8 mouse cellular contexts compared by ENCODE assay signal in genomic region chr19:7056248-7057087, GRCm38 (mm10). TPM values are rescaled to one million over a fixed set of nuclear protein-coding genes. Genes with fewer than 3 reads are reported as not detected.
A peak's percentile ranks its signal among the peaks of the same experiment; 100 is the strongest.
DNase-seq lines count a peak whose midpoint lies in the region; ATAC-seq lines count a peak whose summit lies in the region.

Gene Macrod1 (plus strand): TSS chr19:7056810.

- H3K9ac ChIP-seq in embryonic facial prominence, embryonic 11.5 days (replicated peaks; ENCODE audit: low read length), result peak within 1 kb of the TSS; percentile 68
- H3K9ac ChIP-seq in midbrain, embryonic 12.5 days (replicated peaks), result peak within 1 kb of the TSS; percentile 58

- peak within 1 kb of the TSS; percentile 100 for H3K4me2 ChIP-seq in embryonic facial prominence, embryonic 11.5 days (ENCODE audit: low read depth, low read length)
- peak within 1 kb of the TSS; percentile 100 for H3K4me2 ChIP-seq in midbrain, embryonic 12.5 days (replicated peaks)

- under 1% methylated on average over 65 of the region's 72 CpGs for WGBS in embryonic facial prominence, embryonic 11.5 days
- WGBS in limb, embryonic 10.5 days, result under 1% methylated on average over 72 of the region's 72 CpGs
- 2% methylated on average over 72 of the region's 72 CpGs for WGBS in midbrain, embryonic 12.5 days

- H3K9me3 ChIP-seq in embryonic facial prominence, embryonic 11.5 days (replicated peaks; ENCODE audit: control insufficient read depth, low read length), result no peaks in the 10 kb centered on the region
- no peaks in the 10 kb centered on the region for H3K9me3 ChIP-seq in limb, embryonic 10.5 days (replicated peaks)
- H3K9me3 ChIP-seq in midbrain, embryonic 12.5 days, result no peaks in the 10 kb centered on the region

- peaks cover 6% of the 10 kb centered on the region for H3K4me1 ChIP-seq in embryonic facial prominence, embryonic 11.5 days (ENCODE audit: control insufficient read depth, insufficient read depth, low read length)
- peaks cover 26% of the 10 kb centered on the region for H3K4me1 ChIP-seq in limb, embryonic 10.5 days
- peaks cover 22% of the 10 kb centered on the region for H3K4me1 ChIP-seq in midbrain, embryonic 12.5 days

- peak; percentile 71 to 80 for DNase-seq in urinary bladder, adult 18-20 months (ENCODE audit: low spot score in 2 of 2)
- DNase-seq in urinary bladder, postnatal 10 days (ENCODE audit: low spot score), result no peak
- DNase-seq in embryonic facial prominence, embryonic 11.5 days (ENCODE audit: low spot score), result peak; percentile 78
- DNase-seq in heart, adult 11 months, result peak; percentile 99
- DNase-seq in kidney, adult 18-20 months, result peak; percentile 88
- peak; percentile 79 for DNase-seq in limb, embryonic 10.5 days (ENCODE audit: low spot score)
- peak; percentile 63 to 81 for DNase-seq in spleen, postnatal 10 days (ENCODE audit: low spot score in 2 of 2)

- H3K27ac ChIP-seq in embryonic facial prominence, embryonic 11.5 days (replicated peaks; ENCODE audit: low read depth, low read length), result no peak within 1 kb of the TSS
- peak within 1 kb of the TSS; percentile 81 for H3K27ac ChIP-seq in limb, embryonic 10.5 days
- no peak within 1 kb of the TSS for H3K27ac ChIP-seq in midbrain, embryonic 12.5 days (replicated peaks)

- no peaks in the 10 kb centered on the region for H3K27me3 ChIP-seq in embryonic facial prominence, embryonic 11.5 days (ENCODE audit: control insufficient read depth, insufficient read depth, low read length)
- H3K27me3 ChIP-seq in limb, embryonic 10.5 days (ENCODE audit: low read depth, poor library complexity, severe bottlenecking), result peaks cover 61% of the 10 kb centered on the region
- peaks cover 40% of the 10 kb centered on the region for H3K27me3 ChIP-seq in midbrain, embryonic 12.5 days

- peak; percentile 75 for ATAC-seq in embryonic facial prominence, embryonic 11.5 days (replicated peaks; ENCODE audit: insufficient number of reproducible peaks, low FRiP score, low TSS enrichment, low read depth)
- ATAC-seq in midbrain, embryonic 12.5 days (ENCODE audit: low FRiP score, low read depth), result peak; percentile 86

- peak within 1 kb of the TSS; percentile 70 for H3K4me3 ChIP-seq in embryonic facial prominence, embryonic 11.5 days (ENCODE audit: low read depth, low read length)
- peak within 1 kb of the TSS; percentile 76 for H3K4me3 ChIP-seq in limb, embryonic 10.5 days
- peak within 1 kb of the TSS; percentile 58 for H3K4me3 ChIP-seq in midbrain, embryonic 12.5 days

- H3K36me3 ChIP-seq in embryonic facial prominence, embryonic 11.5 days (replicated peaks; ENCODE audit: control insufficient read depth, insufficient read depth, low read depth, low read length), result no peaks in the 10 kb centered on the region
- H3K36me3 ChIP-seq in limb, embryonic 10.5 days, result no peaks in the 10 kb centered on the region
- no peaks in the 10 kb centered on the region for H3K36me3 ChIP-seq in midbrain, embryonic 12.5 days

RNA-seq across cellular contexts. Expression of gene Macrod1, which starts in this region (rescaled TPM):
- 5.0 and 6.9 TPM in 2 replicates for polyA plus RNA-seq in embryonic facial prominence, embryonic 11.5 days (2014; fragmentation: Nextera tagmentation; extraction: Ambion mirVana)
- 2.8 and 4.4 TPM in 2 replicates for polyA plus RNA-seq in limb, embryonic 10.5 days (2016; fragmentation: Nextera tagmentation; extraction: Ambion mirVana)
- 3.0 and 3.3 TPM in 2 replicates for polyA plus RNA-seq in midbrain, embryonic 12.5 days (2016; fragmentation: Nextera tagmentation; extraction: Ambion mirVana)
